ENCODE assay signal across 14 mouse cellular contexts in the genomic region with DNA sequence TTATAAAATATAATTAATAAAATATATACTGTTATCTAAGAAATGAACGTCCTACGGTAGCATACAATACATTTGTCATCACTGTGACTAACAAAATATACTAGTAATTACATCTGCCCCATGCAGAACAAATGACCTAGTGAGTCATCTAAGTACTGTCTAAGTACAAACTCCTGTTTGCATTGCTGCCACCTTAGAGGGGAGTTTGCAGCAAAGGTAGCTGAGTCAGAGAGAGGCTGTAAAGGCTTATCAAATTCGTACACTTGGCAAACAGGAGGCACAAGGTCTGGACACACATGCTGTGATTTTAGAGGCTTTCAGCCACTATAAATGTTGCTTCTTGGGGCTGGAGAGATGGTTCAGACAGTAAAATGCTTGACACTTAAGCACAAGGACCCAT.
"Had no signal": no experiment of that assay in that cellular context is flagged by ENCODE, and none has a peak within 500 bp of the region (broad histone marks: within the 10 kb centered on the region; RNA-seq: fewer than 3 reads in every experiment).

No protein-coding gene starts in this region.

- H3K27me3 ChIP-seq: embryonic facial prominence, embryonic 12.5 days; embryonic facial prominence, embryonic 13.5 days; embryonic facial prominence, embryonic 15.5 days; forebrain, embryonic 12.5 days; forebrain, embryonic 13.5 days; forebrain, embryonic 15.5 days had no signal

- ATAC-seq: forebrain, embryonic 13.5 days; forebrain, embryonic 14.5 days; forebrain, embryonic 15.5 days; forebrain, embryonic 16.5 days; forebrain, postnatal 0 days had no signal

- H3K4me1 ChIP-seq: embryonic facial prominence, embryonic 10.5 days; embryonic facial prominence, embryonic 12.5 days; embryonic facial prominence, embryonic 13.5 days; embryonic facial prominence, embryonic 15.5 days; forebrain, embryonic 10.5 days; forebrain, embryonic 12.5 days; forebrain, embryonic 13.5 days; forebrain, embryonic 15.5 days had no signal

- H3K36me3 ChIP-seq: embryonic facial prominence, embryonic 10.5 days; embryonic facial prominence, embryonic 12.5 days; embryonic facial prominence, embryonic 13.5 days; embryonic facial prominence, embryonic 15.5 days; forebrain, embryonic 10.5 days; forebrain, embryonic 12.5 days; forebrain, embryonic 15.5 days had no signal

- H3K9me3 ChIP-seq: embryonic facial prominence, embryonic 10.5 days; embryonic facial prominence, embryonic 12.5 days; embryonic facial prominence, embryonic 13.5 days; embryonic facial prominence, embryonic 15.5 days; forebrain, embryonic 10.5 days; forebrain, embryonic 12.5 days; forebrain, embryonic 13.5 days; forebrain, embryonic 15.5 days had no signal

- H3K9ac ChIP-seq: embryonic facial prominence, embryonic 12.5 days; embryonic facial prominence, embryonic 13.5 days; embryonic facial prominence, embryonic 15.5 days; forebrain, embryonic 12.5 days; forebrain, embryonic 13.5 days; forebrain, embryonic 15.5 days; forebrain, postnatal 0 days had no signal

- H3K4me2 ChIP-seq: embryonic facial prominence, embryonic 12.5 days; embryonic facial prominence, embryonic 13.5 days; embryonic facial prominence, embryonic 15.5 days; forebrain, embryonic 12.5 days; forebrain, embryonic 13.5 days; forebrain, embryonic 15.5 days had no signal

- H3K4me3 ChIP-seq: embryonic facial prominence, embryonic 10.5 days; embryonic facial prominence, embryonic 12.5 days; embryonic facial prominence, embryonic 13.5 days; embryonic facial prominence, embryonic 15.5 days; erythroblast, embryonic 14.5 days; forebrain, embryonic 10.5 days; forebrain, embryonic 12.5 days; forebrain, embryonic 13.5 days; forebrain, embryonic 15.5 days; gastrocnemius, adult 2 months; heart, adult 2 months had no signal

- H3K27ac ChIP-seq: embryonic facial prominence, embryonic 10.5 days; embryonic facial prominence, embryonic 12.5 days; embryonic facial prominence, embryonic 13.5 days; embryonic facial prominence, embryonic 15.5 days; forebrain, embryonic 10.5 days; forebrain, embryonic 12.5 days; forebrain, embryonic 13.5 days; forebrain, embryonic 15.5 days; gastrocnemius, adult 2 months; heart, adult 2 months had no signal
